Mouse (Mus musculus) heart, adult 2 months (tissue): ENCODE measurements around the gene Zswim1.

Source experiments
- CTCF ChIP-seq: fragments of 200-600 bp; IDR thresholded peaks from 2 replicates; pipeline ENCODE4 v1.8.1; 2022; ENCODE audit warnings: antibody characterized with exemption, mild to moderate bottlenecking, moderate library complexity
- EP300 ChIP-seq: fragments of 200-500 bp; IDR thresholded peaks from 2 replicates; pipeline ENCODE4 v1.6.1; 2011; ENCODE audit warnings: low read depth, low read length, control low read depth; ENCODE audit not compliant: insufficient read depth
- POLR2A ChIP-seq: fragments of 200-500 bp; IDR thresholded peaks from 2 replicates; pipeline ENCODE4 v1.6.1; 2011; ENCODE audit warnings: mild to moderate bottlenecking, low read depth, low read length, control low read depth; ENCODE audit not compliant: insufficient read depth

- TF ChIP-seq CTCF = peak; percentile 30
- no peak for TF ChIP-seq EP300
- no peak for TF ChIP-seq POLR2A
Observed at GRCm38 (mm10) chr2:164834531-164834930, 12.0 kb downstream of the Zswim1 start.
